Mouse (Mus musculus): ENCODE data around the gene Cnih2.

DNA sequence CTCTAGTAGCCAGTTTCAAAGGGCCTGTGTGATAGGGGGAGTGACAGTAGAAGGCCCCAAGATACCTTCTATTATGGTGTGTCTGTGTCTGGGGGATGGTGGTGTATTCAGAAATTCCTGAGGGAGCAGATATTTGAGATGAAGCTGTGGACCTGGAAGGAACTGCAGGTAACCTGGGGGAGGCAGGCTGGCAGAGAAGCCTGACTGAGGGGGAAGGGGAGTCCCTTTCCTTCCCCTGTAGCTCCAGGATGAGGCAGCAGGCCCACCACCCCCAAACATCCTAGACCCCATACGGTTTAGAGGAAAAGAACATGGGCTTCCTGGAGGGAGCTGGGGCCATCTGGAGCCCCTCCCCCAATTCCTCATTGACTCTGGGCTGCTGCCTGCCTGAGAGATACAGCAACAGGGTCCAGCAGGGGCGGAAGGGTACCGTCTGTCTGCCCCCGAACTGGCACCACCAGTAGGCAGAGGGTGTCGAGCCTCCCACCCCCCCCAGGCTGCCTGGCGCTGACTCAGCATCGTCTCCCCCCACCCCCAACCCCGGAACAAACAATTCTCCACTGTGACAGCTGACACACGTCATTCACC is 2.3 kb downstream of the Cnih2 start:
- TF ChIP-seq CTCF (IDR thresholded peaks at IDR 0.05; ENCODE audit: low read depth, low read length) (no peak), POLR2A (IDR thresholded peaks at IDR 0.05; ENCODE audit: insufficient read depth, low read length) (no peak), EP300 (IDR thresholded peaks at IDR 0.05; ENCODE audit: insufficient read depth, low read depth, low read length) (no peak)
